Mouse (Mus musculus) embryonic fibroblast, embryonic 13.5 days (primary cell): ENCODE data around the gene Dhrs2.

Source experiments
- CTCF ChIP-seq: IDR thresholded peaks from 2 replicates; pipeline ENCODE4 v1.5.1; 2011; ENCODE audit warnings: mild to moderate bottlenecking, control low read depth, low read length, moderate library complexity, borderline replicate concordance; ENCODE audit not compliant: insufficient read depth
- POLR2A ChIP-seq: IDR thresholded peaks from 2 replicates; pipeline ENCODE4 v1.6.1; 2011; ENCODE audit warnings: low read depth, mild to moderate bottlenecking, control low read depth, low read length, moderate library complexity

DNA sequence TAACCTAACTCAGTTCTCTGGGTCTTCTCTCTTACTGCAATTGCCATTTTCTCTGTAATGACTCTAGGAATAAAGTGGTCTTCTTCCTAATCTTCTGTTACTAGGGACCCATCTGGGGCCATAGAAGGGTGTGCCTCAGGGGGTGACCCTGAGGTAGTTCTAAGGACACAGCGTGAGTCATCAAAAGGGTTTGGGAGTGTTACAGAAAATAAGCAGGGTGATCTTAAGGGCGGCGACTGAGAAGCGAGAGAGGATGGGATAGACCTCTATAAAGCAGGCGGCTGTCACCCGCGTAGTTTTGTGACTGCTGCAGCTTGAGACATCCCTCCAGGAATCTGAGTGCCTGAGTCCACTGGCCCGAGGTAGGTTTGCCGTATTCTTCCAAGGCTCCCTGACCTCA lies at the start of gene Dhrs2:
- TF ChIP-seq CTCF: no peak
- TF ChIP-seq POLR2A: no peak
